Mouse (Mus musculus) megakaryocyte progenitor cell, adult 5-6 weeks (primary cell): ENCODE results near the gene Wdr63. TPM values are rescaled to one million over a fixed set of nuclear protein-coding genes. Genes with fewer than 3 reads are reported as not detected.
A peak's percentile ranks its signal among the peaks of the same experiment; 100 is the strongest.

Source experiments
- ATAC-seq: replicated peaks from 2 replicates; pipeline ENCODE4 v1.8.0; 2016; ENCODE audit warnings: mild to moderate bottlenecking, moderate TSS enrichment, inconsistent platforms; ENCODE audit not compliant: poor library complexity
- total RNA-seq, 2 experiments: library from RNA; stranded (forward) in 1 of 2; stranded (reverse) in 1 of 2; fragments of 157-497, 149-512 nt in 1 of 2; fragments of 200-1000 nt in 1 of 2; gene quantifications; 2 replicates each; pipeline versions ENCODE4 v1.2.3 to v1.2.4; 2015 to 2017

Wdr63 gene
- total RNA-seq, 2 experiments from 2014 or later: not detected

- ATAC-seq: peak; percentile 92
Measured at GRCm38 (mm10) chr3:146058263-146058662, 49.7 kb downstream of the Wdr63 start.

- no peak for ATAC-seq
Measured at GRCm38 (mm10) chr3:146057131-146057530, 50.8 kb downstream of the Wdr63 start.

DNA sequence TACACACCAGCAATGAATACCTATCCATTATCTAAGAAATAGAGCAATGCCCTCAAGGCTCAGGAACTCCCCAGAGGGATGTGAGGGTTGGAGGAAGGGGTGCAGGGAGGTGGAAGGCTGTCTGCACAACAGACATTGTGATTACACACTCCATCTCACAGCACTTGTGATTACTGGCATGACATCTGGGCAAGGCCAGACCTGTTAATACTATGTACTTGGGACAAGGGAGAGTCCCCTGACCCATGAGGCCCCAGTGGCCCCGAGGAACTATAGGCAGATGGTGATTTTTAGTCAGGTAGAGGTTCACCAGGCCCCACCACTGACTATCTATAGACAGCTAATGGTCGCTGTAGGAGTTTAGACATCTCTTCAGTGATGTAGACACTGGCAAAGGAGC lies 54.1 kb downstream of the Wdr63 start:
- ATAC-seq: no peak

- ATAC-seq: 0 out of 2 replicates have a peak, but pooled peaks have one; percentile 45
Measured at GRCm38 (mm10) chr3:146053082-146053814, 54.7 kb downstream of the Wdr63 start.

DNA sequence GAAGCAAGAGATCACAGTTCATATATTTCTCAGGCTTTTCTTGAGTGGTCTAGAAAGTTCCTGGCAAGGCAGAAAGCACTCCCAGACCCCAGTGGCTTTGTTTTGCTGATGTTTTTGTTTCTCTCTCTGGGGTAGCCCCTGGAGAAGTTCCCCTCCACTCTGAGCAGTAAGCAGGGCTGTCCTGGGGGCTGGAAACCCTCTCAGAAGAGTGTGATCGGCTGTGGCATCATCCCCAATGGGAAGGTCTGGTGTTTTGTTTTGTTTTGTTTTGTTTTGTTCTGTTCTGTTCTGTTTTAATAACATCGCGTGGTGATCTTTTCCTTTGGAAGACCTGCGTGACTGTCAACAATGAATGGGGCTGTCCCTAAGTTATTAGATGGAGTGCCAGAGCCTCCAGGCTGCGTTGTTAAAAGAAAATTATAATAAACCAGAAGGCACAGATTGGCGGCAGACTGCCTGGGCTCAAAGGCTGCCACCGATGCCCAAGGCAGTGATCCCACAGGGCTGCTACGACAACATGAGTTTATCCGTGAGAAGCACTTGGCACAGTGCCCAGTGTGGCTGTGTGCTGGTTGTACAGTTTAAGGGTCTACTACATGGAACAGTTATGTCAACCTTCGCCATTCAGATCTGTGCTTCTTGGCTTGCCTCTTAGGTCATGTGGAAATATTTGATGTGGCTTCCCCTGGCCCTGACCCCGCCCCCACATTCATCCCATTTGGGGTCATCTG lies 56.5 kb downstream of the Wdr63 start:
- ATAC-seq: no peak

DNA sequence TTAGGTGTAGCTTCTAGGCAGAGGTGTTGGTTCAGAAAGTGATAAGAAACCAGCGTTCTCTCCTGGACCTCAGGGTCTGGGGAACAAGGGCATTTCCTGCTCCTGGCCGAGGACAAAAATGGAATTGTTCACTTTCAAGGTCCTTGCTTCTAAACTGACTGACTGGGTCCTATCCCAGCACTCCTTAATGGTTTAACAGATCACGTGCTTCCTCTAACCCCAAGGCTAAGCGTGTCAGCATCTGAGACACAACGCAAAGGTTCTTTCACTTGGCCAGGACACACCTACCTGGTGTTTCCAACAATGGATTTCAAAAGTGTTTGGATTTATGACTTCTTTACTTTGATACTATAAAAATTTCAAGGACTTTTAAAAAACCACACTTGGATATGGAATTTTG lies 58.0 kb downstream of the Wdr63 start:
- ATAC-seq: no peak

DNA sequence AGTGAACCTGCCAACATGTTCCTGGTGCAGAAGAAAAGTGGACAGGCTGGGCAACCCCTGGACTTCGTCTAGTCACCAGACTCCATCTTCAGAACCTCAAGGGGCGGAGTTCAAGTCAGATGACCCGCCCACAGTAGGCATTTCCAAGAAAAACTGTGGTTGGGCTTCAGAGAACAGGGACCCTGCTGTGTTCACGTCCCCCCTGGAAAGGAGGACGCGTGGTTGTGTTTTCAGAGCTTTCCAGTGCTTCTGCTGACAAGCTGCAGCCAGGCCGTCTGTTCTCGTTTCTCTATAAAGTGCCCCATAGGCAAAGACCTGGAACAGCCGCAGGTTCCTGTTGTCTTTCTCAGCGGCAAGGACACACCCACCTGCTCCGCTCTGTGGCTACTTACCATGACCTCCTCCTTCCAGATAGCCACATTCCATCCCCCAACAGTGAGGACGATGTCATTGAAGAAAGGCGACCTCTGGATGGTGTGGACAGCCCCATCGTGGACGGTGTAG lies 60.2 kb downstream of the Wdr63 start:
- ATAC-seq: peak; percentile 70

GRCm38 (mm10) chr3:146046076-146046475 lies 61.9 kb downstream of the Wdr63 start:
- ATAC-seq: no peak

GRCm38 (mm10) chr3:146044977-146045376 lies 63.0 kb downstream of the Wdr63 start:
- 0 out of 2 replicates have a peak, but pooled peaks have one; percentile 15 for ATAC-seq

- no peak for ATAC-seq
Measured at GRCm38 (mm10) chr3:146041382-146041781, 66.5 kb downstream of the Wdr63 start.

GRCm38 (mm10) chr3:146039132-146039903 lies 68.6 kb downstream of the Wdr63 start:
- peak; percentile 73 for ATAC-seq

DNA sequence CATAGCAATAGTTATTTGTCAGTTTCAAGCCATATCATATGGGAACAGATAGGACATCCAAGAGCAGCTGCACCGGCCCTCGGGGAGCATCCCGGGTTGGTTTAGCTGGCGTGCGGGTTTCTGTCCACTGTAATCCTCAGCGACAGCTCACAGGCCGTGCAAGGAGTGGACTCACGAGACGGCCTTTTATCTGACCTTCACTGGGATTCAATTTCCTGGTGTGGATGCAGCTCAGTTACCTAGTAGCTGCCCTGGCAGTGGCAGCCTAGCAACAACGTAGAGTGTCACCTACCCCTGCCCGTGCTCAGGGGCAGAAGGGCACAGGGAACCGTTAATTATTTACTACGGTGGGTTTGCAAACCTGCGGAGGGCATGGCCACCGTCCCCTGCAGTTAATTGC lies 70.0 kb downstream of the Wdr63 start:
- no peak for ATAC-seq

- ATAC-seq: no peak
Measured at GRCm38 (mm10) chr3:146032976-146033375, 75.0 kb downstream of the Wdr63 start.

GRCm38 (mm10) chr3:146030255-146030836 lies 77.6 kb downstream of the Wdr63 start:
- peak; percentile 58 for ATAC-seq

- ATAC-seq: no peak
Measured at GRCm38 (mm10) chr3:146029234-146029633, 78.7 kb downstream of the Wdr63 start.

DNA sequence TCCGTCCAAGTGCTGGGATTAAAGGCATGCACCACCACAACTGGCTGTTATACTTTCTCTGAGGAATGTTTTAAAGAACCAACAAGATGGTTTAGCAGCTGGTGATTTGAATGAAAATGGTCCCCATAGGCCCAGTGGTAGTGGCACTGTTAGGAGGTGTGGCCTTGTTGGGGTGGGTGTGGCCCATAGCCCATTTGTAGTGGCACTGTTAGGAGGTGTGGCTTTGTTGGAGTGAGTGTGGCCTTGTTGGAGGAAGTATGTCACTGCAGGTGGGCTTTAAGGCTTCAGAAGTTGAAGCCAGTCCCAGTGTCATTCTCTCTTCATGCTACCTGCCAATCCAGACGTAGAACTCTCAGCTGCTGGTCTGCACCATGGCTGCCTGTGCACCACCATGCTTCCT lies 79.5 kb downstream of the Wdr63 start:
- ATAC-seq: no peak

DNA sequence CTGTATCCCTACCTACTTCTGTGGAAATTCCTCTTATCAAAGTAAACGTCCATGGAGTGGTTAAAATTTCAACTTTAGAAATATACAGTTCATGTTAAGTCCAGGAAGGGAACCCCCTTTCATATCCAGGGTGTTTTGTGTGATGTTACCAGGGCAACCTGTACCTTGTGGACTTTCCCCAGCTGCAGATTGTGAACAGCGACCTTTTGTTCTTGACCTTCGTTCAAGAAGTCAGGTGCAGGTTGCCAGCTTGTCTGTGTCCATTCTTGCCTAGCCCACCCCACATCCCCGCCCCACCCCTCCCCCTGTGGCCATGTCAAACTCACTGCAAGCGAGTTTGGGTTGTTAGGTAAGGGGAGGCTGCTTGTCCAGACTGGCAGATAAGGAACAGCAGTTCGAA lies 80.8 kb downstream of the Wdr63 start:
- no peak for ATAC-seq

DNA sequence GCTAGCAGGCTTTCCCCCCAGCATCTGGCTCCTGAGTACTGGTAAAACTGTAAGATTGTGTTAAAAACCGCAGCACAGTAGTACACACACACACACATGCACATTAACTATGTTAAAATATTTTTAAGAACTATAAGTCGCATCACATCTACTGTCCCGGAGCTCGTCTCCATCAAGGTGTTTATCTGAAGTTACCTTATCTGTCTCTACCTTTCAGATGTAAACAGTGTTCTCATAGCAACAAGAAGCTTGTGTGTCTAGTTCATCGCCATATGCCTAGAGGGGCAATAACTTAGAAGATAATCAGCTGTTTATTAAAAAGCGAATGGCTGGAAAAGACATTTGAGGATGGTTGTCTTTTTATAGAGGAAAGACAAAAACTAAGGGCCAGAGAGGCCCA lies 82.4 kb downstream of the Wdr63 start:
- ATAC-seq: no peak

DNA sequence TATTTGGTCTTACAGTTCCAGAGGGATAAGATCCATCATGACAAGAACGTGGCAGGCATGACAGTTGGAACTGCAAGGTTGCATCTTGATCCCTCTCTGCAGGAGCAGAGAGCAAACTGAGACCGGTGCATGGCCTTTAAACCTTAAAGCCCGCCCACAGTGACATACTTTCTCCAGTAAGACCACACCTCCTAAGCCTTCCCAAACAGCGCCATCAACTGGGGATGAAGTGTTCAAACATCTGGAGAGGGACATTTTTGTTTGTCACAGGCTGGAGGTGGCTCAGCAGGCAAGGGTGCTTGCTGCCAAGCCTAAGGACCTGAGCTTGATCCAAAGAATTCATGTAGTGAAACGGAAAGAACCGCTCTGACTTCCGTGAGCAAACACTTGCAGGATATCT lies 83.2 kb downstream of the Wdr63 start:
- no peak; the same call in 1 of the 2 replicates for ATAC-seq

DNA sequence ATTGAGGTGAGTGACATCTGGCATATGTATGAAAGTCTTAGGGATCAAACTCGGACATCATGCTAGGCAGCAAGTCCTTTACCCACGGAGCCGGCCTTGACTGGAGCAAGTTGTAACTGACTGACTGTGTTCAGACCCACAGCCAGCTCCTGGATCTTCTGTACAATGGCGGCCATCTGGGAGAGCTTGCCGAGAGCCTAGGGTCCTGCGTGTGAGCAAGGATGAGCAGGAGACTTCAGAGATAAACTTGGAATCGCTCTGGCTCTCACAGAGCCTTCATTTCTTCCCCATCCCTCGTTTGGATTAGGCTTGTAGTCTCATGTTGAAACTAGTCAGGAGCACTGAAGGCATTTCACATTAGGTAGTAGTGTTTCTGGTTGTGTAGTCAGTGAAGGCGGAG lies 85.7 kb downstream of the Wdr63 start:
- no peak for ATAC-seq

- no peak for ATAC-seq
Measured at GRCm38 (mm10) chr3:146017521-146017920, 90.4 kb downstream of the Wdr63 start.
